Comparison of ENCODE assay signal across 8 mouse cellular contexts in the genomic region with DNA sequence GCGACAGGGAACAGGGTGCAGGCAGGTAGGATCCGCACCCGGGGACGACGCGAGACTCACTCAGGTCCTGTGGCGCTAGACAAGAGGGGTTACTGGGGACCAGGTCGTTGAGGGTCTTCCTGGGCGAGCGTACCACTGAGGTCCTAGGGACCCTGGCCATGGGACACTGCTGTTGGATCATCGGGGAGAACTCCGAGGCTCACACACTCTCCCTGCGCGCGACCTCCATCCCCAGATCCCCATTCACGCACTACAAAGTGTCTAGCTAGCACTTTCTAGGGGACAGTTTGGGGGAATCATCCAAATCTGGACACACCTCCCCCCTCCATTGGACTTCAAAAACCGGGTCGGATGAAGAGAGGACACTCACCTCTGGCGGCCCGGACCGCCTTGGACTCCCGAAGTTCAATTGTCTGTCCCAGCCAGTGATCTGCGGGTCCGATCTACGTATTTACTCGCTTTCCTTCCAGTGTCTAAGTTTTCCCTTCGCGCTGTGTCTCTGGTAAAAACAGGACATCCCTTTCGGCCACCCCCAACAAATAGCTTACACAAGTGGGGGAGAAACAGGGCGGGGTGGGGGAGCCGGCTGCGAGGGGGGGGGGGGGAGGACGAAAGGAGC. TPM values are rescaled to one million over a fixed set of nuclear protein-coding genes. Genes with fewer than 3 reads are reported as not detected.
A peak's percentile ranks its signal among the peaks of the same experiment; 100 is the strongest.
DNase-seq lines count a peak whose midpoint lies in the region; ATAC-seq and TF ChIP-seq lines count a peak whose summit lies in the region.

No protein-coding gene starts in this region.

- TF ChIP-seq POLR2A in bone marrow macrophage, adult 2 months (IDR thresholded peaks at IDR 0.05; ENCODE audit: borderline replicate concordance, low read depth, low read length), result no peak

- H3K36me3 ChIP-seq in forebrain, embryonic 11.5 days (ENCODE audit: control insufficient read depth, insufficient read depth, low read length), result no peaks in the 10 kb centered on the region
- no peaks in the 10 kb centered on the region for H3K36me3 ChIP-seq in hindbrain, embryonic 16.5 days (ENCODE audit: control insufficient read depth, insufficient read depth, low read length)
- no peaks in the 10 kb centered on the region for H3K36me3 ChIP-seq in midbrain, embryonic 11.5 days (ENCODE audit: control insufficient read depth, insufficient read depth, low read length)

- ATAC-seq in forebrain, embryonic 11.5 days (replicated peaks; ENCODE audit: low FRiP score), result peak; percentile 45
- ATAC-seq in hindbrain, embryonic 16.5 days, result peak; percentile 37
- ATAC-seq in midbrain, embryonic 11.5 days (ENCODE audit: low FRiP score), result peak; percentile 40

- DNase-seq in layer of hippocampus, adult 11-12 months (ENCODE audit: low spot score), result peak; percentile 7
- DNase-seq in layer of hippocampus, adult 9-11 months, result no peak
- DNase-seq in forebrain, embryonic 11.5 days (ENCODE audit: low spot score), result peak; percentile 71
- peak; percentile 96 for DNase-seq in midbrain, embryonic 11.5 days (ENCODE audit: low spot score, missing footprints)
- no peak for DNase-seq in yolk sac, embryonic 10.5 days (ENCODE audit: low spot score)
- no peak for DNase-seq in thymus, adult 18-20 months

- peak overlapping the region; percentile 77 for H3K9ac ChIP-seq in forebrain, embryonic 11.5 days (ENCODE audit: low read length)
- H3K9ac ChIP-seq in hindbrain, embryonic 16.5 days (ENCODE audit: low read depth, low read length), result peak overlapping the region; percentile 71
- H3K9ac ChIP-seq in midbrain, embryonic 11.5 days (ENCODE audit: low read length), result peak overlapping the region; percentile 74

- peak overlapping the region; percentile 59 for H3K4me3 ChIP-seq in bone marrow macrophage, adult 2 months (ENCODE audit: insufficient read depth, low read length)
- peak overlapping the region; percentile 49 for H3K4me3 ChIP-seq in forebrain, embryonic 11.5 days (ENCODE audit: low read depth, low read length)
- peak overlapping the region; percentile 69 for H3K4me3 ChIP-seq in hindbrain, embryonic 16.5 days (ENCODE audit: low read length)
- H3K4me3 ChIP-seq in midbrain, embryonic 11.5 days (ENCODE audit: low read depth, low read length), result peak overlapping the region; percentile 64

- TF ChIP-seq CTCF in bone marrow macrophage, adult 2 months (IDR thresholded peaks at IDR 0.05; ENCODE audit: low read depth, low read length), result no peak

- peaks cover 7% of the 10 kb centered on the region; the same call in 1 of the 2 replicates for H3K4me1 ChIP-seq in bone marrow macrophage, adult 2 months (ENCODE audit: control insufficient read depth, insufficient read depth, low read length)
- peaks cover 3% of the 10 kb centered on the region; the same call in 1 of the 2 replicates for H3K4me1 ChIP-seq in forebrain, embryonic 11.5 days (replicated peaks; ENCODE audit: control insufficient read depth, insufficient read depth, low read length)
- H3K4me1 ChIP-seq in hindbrain, embryonic 16.5 days (ENCODE audit: control insufficient read depth, insufficient read depth, low read depth, low read length), result peaks cover 20% of the 10 kb centered on the region
- H3K4me1 ChIP-seq in midbrain, embryonic 11.5 days (ENCODE audit: control insufficient read depth, insufficient read depth, low read length), result peaks cover 16% of the 10 kb centered on the region

- WGBS in forebrain, embryonic 11.5 days, result under 1% methylated on average over 29 of the region's 33 CpGs
- WGBS in hindbrain, embryonic 16.5 days, result under 1% methylated on average over 32 of the region's 33 CpGs
- WGBS in midbrain, embryonic 11.5 days, result 0% methylated on average over 32 of the region's 33 CpGs

- H3K27ac ChIP-seq in bone marrow macrophage, adult 2 months (ENCODE audit: insufficient read depth, low read depth, low read length), result no peak overlapping the region
- H3K27ac ChIP-seq in forebrain, embryonic 11.5 days (ENCODE audit: low read depth, low read length), result peak overlapping the region; percentile 59; the same call in 1 of the 2 replicates
- H3K27ac ChIP-seq in hindbrain, embryonic 16.5 days (ENCODE audit: low read depth, low read length), result no peak overlapping the region
- no peak overlapping the region for H3K27ac ChIP-seq in midbrain, embryonic 11.5 days (ENCODE audit: low read depth, low read length)

- H3K27me3 ChIP-seq in forebrain, embryonic 11.5 days (ENCODE audit: control insufficient read depth, insufficient read depth, low read length), result peaks cover 2% of the 10 kb centered on the region
- peaks cover 15% of the 10 kb centered on the region for H3K27me3 ChIP-seq in hindbrain, embryonic 16.5 days (replicated peaks; ENCODE audit: control insufficient read depth, insufficient read depth, low read length)
- peaks cover 18% of the 10 kb centered on the region for H3K27me3 ChIP-seq in midbrain, embryonic 11.5 days (ENCODE audit: control insufficient read depth, insufficient read depth, low read length)

- H3K4me2 ChIP-seq in forebrain, embryonic 11.5 days (ENCODE audit: low read depth, low read length, severe bottlenecking), result peak overlapping the region; percentile 94
- H3K4me2 ChIP-seq in hindbrain, embryonic 16.5 days (ENCODE audit: low read length), result peak overlapping the region; percentile 98
- H3K4me2 ChIP-seq in midbrain, embryonic 11.5 days, result peak overlapping the region; percentile 95

- H3K9me3 ChIP-seq in forebrain, embryonic 11.5 days (ENCODE audit: control insufficient read depth, low read length), result no peaks in the 10 kb centered on the region
- no peaks in the 10 kb centered on the region for H3K9me3 ChIP-seq in hindbrain, embryonic 16.5 days (ENCODE audit: control insufficient read depth, low read length)
- H3K9me3 ChIP-seq in midbrain, embryonic 11.5 days (ENCODE audit: control insufficient read depth, low read length), result no peaks in the 10 kb centered on the region

RNA-seq across cellular contexts. Expression of gene Eya4, which starts 1.1 kb away (rescaled TPM):
- 2.7 and 4.0 TPM in 2 replicates for polyA plus RNA-seq in bone marrow macrophage, adult 2 months (2012; ENCODE audit: insufficient read depth, insufficient read length, missing spikeins)
- 5.6 and 6.1 TPM in 2 replicates for polyA plus RNA-seq in forebrain, embryonic 11.5 days (2014; fragmentation: Nextera tagmentation; extraction: Ambion mirVana)
- polyA plus RNA-seq in hindbrain, embryonic 16.5 days (2015; fragmentation: Nextera tagmentation; extraction: Ambion mirVana), result 0.49 and 0.69 TPM in 2 replicates
- polyA plus RNA-seq in midbrain, embryonic 11.5 days (2014; fragmentation: Nextera tagmentation; extraction: Ambion mirVana), result 1.7 and 2.0 TPM in 2 replicates

Comparison
In these comparisons a context has a peak if more than half of its experiments do, and no peak if none do; other contexts are left out.
1. DNase-seq: peak in layer of hippocampus, adult 11-12 months (single experiment), forebrain, embryonic 11.5 days (single experiment) and midbrain, embryonic 11.5 days (single experiment); none in layer of hippocampus, adult 9-11 months (single experiment), yolk sac, embryonic 10.5 days (single experiment) and thymus, adult 18-20 months (0 of 2).
2. Peak in every context shown above with its lines, with median percentiles within 50 percentile points of each other: H3K4me3 ChIP-seq, ATAC-seq, H3K4me2 ChIP-seq and H3K9ac ChIP-seq.